Mouse (Mus musculus) frontal cortex, adult (tissue): ENCODE measurements around the gene Btn2a2.

Experiments
- ATAC-seq: cut with Nextera tagmentation; 2 replicates; pipeline ENCODE4 v1.9.2; 2017; ENCODE audit warnings: mild to moderate bottlenecking, moderate library complexity, mixed read lengths; ENCODE audit not compliant: low TSS enrichment

Gene Btn2a2

GRCm38 (mm10) chr13:23448758-23449157 lies 39.9 kb downstream of the Btn2a2 start:
- no peak for ATAC-seq

- ATAC-seq: peak; percentile 25; the same call in 1 of the 2 replicates
Measured at GRCm38 (mm10) chr13:23446498-23446952, 42.1 kb downstream of the Btn2a2 start.

- peak; percentile 85 for ATAC-seq
Measured at GRCm38 (mm10) chr13:23445561-23446320, 42.9 kb downstream of the Btn2a2 start.

GRCm38 (mm10) chr13:23445156-23445555 lies 43.5 kb downstream of the Btn2a2 start:
- peak; percentile 13; the same call in 1 of the 2 replicates for ATAC-seq

GRCm38 (mm10) chr13:23444451-23444850 lies 44.2 kb downstream of the Btn2a2 start:
- ATAC-seq: no peak

GRCm38 (mm10) chr13:23439901-23440300 lies 48.8 kb downstream of the Btn2a2 start:
- ATAC-seq: no peak

GRCm38 (mm10) chr13:23438521-23438920 lies 50.1 kb downstream of the Btn2a2 start:
- ATAC-seq: peak; percentile 32; the same call in 1 of the 2 replicates

- ATAC-seq: peak; percentile 38
Measured at GRCm38 (mm10) chr13:23437908-23438307, 50.7 kb downstream of the Btn2a2 start.

- ATAC-seq: peak; percentile 31
Measured at GRCm38 (mm10) chr13:23436861-23437822, 51.5 kb downstream of the Btn2a2 start.

- ATAC-seq: no peak
Measured at GRCm38 (mm10) chr13:23436231-23436661, 52.4 kb downstream of the Btn2a2 start.

- ATAC-seq: peak; percentile 16; the same call in 1 of the 2 replicates
Measured at GRCm38 (mm10) chr13:23435676-23436075, 53.0 kb downstream of the Btn2a2 start.

- ATAC-seq: no peak
Measured at GRCm38 (mm10) chr13:23435241-23435640, 53.4 kb downstream of the Btn2a2 start.

GRCm38 (mm10) chr13:23434426-23434825 lies 54.2 kb downstream of the Btn2a2 start:
- ATAC-seq: no peak

GRCm38 (mm10) chr13:23433801-23434200 lies 54.9 kb downstream of the Btn2a2 start:
- no peak for ATAC-seq

GRCm38 (mm10) chr13:23433206-23433605 lies 55.5 kb downstream of the Btn2a2 start:
- ATAC-seq: no peak

- ATAC-seq: peak; percentile 69
Measured at GRCm38 (mm10) chr13:23432562-23433201, 56.0 kb downstream of the Btn2a2 start.

- ATAC-seq: peak; percentile 45
Measured at GRCm38 (mm10) chr13:23431351-23431771, 57.3 kb downstream of the Btn2a2 start.

GRCm38 (mm10) chr13:23430734-23431133 lies 57.9 kb downstream of the Btn2a2 start:
- peak; percentile 66 for ATAC-seq

GRCm38 (mm10) chr13:23429771-23430380 lies 58.8 kb downstream of the Btn2a2 start:
- no peak for ATAC-seq

GRCm38 (mm10) chr13:23428166-23428993 lies 60.3 kb downstream of the Btn2a2 start:
- ATAC-seq: no peak
